Comparison of ENCODE assay signal across 7 mouse cellular contexts in the genomic region with DNA sequence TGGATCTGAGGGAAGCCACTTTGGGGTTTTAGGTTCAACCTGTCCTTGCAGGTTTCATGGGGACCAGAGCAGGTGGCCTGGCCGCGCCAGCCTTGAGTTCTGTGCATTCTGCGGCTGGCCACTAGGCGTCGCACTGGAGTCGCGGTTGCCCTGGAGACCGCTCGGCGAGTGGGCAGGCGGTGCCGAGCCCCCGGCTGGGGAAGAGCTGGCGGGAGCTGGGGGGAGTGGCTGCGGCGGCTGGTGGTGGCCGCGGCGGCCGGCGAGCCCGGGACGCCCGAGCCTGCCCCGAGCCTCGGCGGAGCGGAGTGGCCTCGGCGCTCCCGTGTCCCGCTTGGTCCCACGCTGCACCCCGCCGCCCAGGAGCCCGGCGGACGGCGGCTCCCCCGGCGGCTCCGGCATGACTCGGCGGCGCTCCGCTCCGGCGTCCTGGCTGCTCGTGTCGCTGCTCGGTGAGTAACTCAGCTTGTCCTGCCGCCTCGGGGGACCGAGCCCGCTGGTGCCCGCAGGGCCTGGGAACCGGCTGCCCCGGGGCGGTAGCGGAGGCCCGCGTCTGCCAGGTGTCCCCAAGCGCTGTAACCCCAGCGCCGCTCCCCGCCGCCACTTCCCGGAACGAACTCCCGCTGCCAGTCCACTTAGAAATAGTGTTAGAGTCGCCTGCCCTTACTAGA. TPM values are rescaled to one million over a fixed set of nuclear protein-coding genes. Genes with fewer than 3 reads are reported as not detected.
DNase-seq lines count a peak whose midpoint lies in the region; ATAC-seq and TF ChIP-seq lines count a peak whose summit lies in the region.

No protein-coding gene starts in this region.

- under 1% methylated on average over 36 of the region's 71 CpGs for WGBS in embryonic facial prominence, embryonic 14.5 days
- 0% methylated on average over 25 of the region's 71 CpGs for WGBS in limb, embryonic 14.5 days
- under 1% methylated on average over 62 of the region's 71 CpGs for WGBS in midbrain, postnatal 0 days

- no peaks in the 10 kb centered on the region for H3K36me3 ChIP-seq in embryonic facial prominence, embryonic 14.5 days (ENCODE audit: control insufficient read depth, insufficient read depth, low read length)
- no peaks in the 10 kb centered on the region for H3K36me3 ChIP-seq in limb, embryonic 14.5 days (ENCODE audit: control insufficient read depth, insufficient read depth, low read length)
- no peaks in the 10 kb centered on the region for H3K36me3 ChIP-seq in midbrain, postnatal 0 days (ENCODE audit: insufficient read depth, low read length)

- H3K4me3 ChIP-seq in bone marrow macrophage, adult 2 months (ENCODE audit: insufficient read depth, low read length) = peak overlapping the region; percentile 84
- peak overlapping the region; percentile 69 for H3K4me3 ChIP-seq in embryonic facial prominence, embryonic 14.5 days (ENCODE audit: low read depth, low read length)
- peak overlapping the region; percentile 65 for H3K4me3 ChIP-seq in limb, embryonic 14.5 days (replicated peaks; ENCODE audit: low read length)
- peak overlapping the region; percentile 68 for H3K4me3 ChIP-seq in midbrain, postnatal 0 days (ENCODE audit: low read depth, low read length)

- peak overlapping the region; percentile 48 for H3K27ac ChIP-seq in bone marrow macrophage, adult 2 months (ENCODE audit: insufficient read depth, low read depth, low read length)
- H3K27ac ChIP-seq in embryonic facial prominence, embryonic 14.5 days (replicated peaks; ENCODE audit: low read depth, low read length) = no peak overlapping the region
- H3K27ac ChIP-seq in limb, embryonic 14.5 days (replicated peaks; ENCODE audit: low read depth, low read length) = 0 out of 2 replicates have a peak overlapping the region, but pooled peaks have one; percentile 38
- H3K27ac ChIP-seq in midbrain, postnatal 0 days (ENCODE audit: low read depth, low read length) = peak overlapping the region; percentile 19; the same call in 1 of the 2 replicates

- peaks cover 40% of the 10 kb centered on the region for H3K27me3 ChIP-seq in embryonic facial prominence, embryonic 14.5 days (replicated peaks; ENCODE audit: control insufficient read depth, insufficient read depth, low read length)
- peaks cover 17% of the 10 kb centered on the region for H3K27me3 ChIP-seq in limb, embryonic 14.5 days (ENCODE audit: control insufficient read depth, insufficient read depth, low read length)
- no peaks in the 10 kb centered on the region for H3K27me3 ChIP-seq in midbrain, postnatal 0 days (ENCODE audit: insufficient read depth, low read length)

- H3K4me2 ChIP-seq in embryonic facial prominence, embryonic 14.5 days (ENCODE audit: low read depth, low read length) = peak overlapping the region; percentile 97
- peak overlapping the region; percentile 96 for H3K4me2 ChIP-seq in limb, embryonic 14.5 days (replicated peaks; ENCODE audit: low read depth, low read length, severe bottlenecking)
- peak overlapping the region; percentile 89 for H3K4me2 ChIP-seq in midbrain, postnatal 0 days (ENCODE audit: low read depth, low read length, poor library complexity, severe bottlenecking)

- no peaks in the 10 kb centered on the region for H3K9me3 ChIP-seq in embryonic facial prominence, embryonic 14.5 days (ENCODE audit: control insufficient read depth, low read length)
- no peaks in the 10 kb centered on the region for H3K9me3 ChIP-seq in limb, embryonic 14.5 days (ENCODE audit: control insufficient read depth, low read length)
- no peaks in the 10 kb centered on the region for H3K9me3 ChIP-seq in midbrain, postnatal 0 days (ENCODE audit: low read length)

- peak overlapping the region; percentile 75 for H3K9ac ChIP-seq in embryonic facial prominence, embryonic 14.5 days (ENCODE audit: low read depth, low read length)
- H3K9ac ChIP-seq in limb, embryonic 14.5 days (ENCODE audit: low read depth, low read length, severe bottlenecking) = peak overlapping the region; percentile 73
- H3K9ac ChIP-seq in midbrain, postnatal 0 days (replicated peaks; ENCODE audit: low read length, poor library complexity, severe bottlenecking) = peak overlapping the region; percentile 55

- peak; percentile 74 for TF ChIP-seq CTCF in bone marrow macrophage, adult 2 months (IDR thresholded peaks at IDR 0.05; ENCODE audit: low read depth, low read length)
- TF ChIP-seq CTCF in midbrain, postnatal 0 days (IDR thresholded peaks at IDR 0.05) = peak; percentile 94

- peaks cover 36% of the 10 kb centered on the region for H3K4me1 ChIP-seq in bone marrow macrophage, adult 2 months (ENCODE audit: control insufficient read depth, insufficient read depth, low read length)
- no peaks in the 10 kb centered on the region for H3K4me1 ChIP-seq in embryonic facial prominence, embryonic 14.5 days (ENCODE audit: control insufficient read depth, insufficient read depth, low read length)
- no peaks in the 10 kb centered on the region for H3K4me1 ChIP-seq in limb, embryonic 14.5 days (ENCODE audit: control insufficient read depth, insufficient read depth, low read length)
- H3K4me1 ChIP-seq in midbrain, postnatal 0 days (ENCODE audit: insufficient read depth, low read length) = no peaks in the 10 kb centered on the region

- ATAC-seq in embryonic facial prominence, embryonic 14.5 days (ENCODE audit: low read depth) = peak; percentile 99
- ATAC-seq in limb, embryonic 14.5 days (ENCODE audit: low FRiP score, low read depth) = peak; percentile 95
- ATAC-seq in midbrain, postnatal 0 days (ENCODE audit: low FRiP score) = peak; percentile 93

- no peak for TF ChIP-seq POLR2A in bone marrow macrophage, adult 2 months (IDR thresholded peaks at IDR 0.05; ENCODE audit: borderline replicate concordance, low read depth, low read length)
- TF ChIP-seq POLR2A in limb, embryonic 14.5 days (IDR thresholded peaks at IDR 0.05; ENCODE audit: borderline replicate concordance, extremely low read depth, insufficient read depth, insufficient read length) = no peak

- DNase-seq in embryonic facial prominence, embryonic 14.5 days (ENCODE audit: low spot score) = peak; percentile 94
- DNase-seq in heart, adult 9 months (ENCODE audit: low spot score in 2 of 2) = peak; percentile 73 to 84
- DNase-seq in kidney, adult 9 months = peak; percentile 92
- DNase-seq in limb, embryonic 14.5 days (ENCODE audit: low spot score) = peak; percentile 85
- peak; percentile 84 for DNase-seq in midbrain, postnatal 0 days (ENCODE audit: low spot score)
- peak; percentile 72 to 83 for DNase-seq in spleen, postnatal 10 days (ENCODE audit: low spot score in 2 of 2)

RNA-seq across cellular contexts. Expression of a gene that starts 9.8 kb away (rescaled TPM):
- polyA plus RNA-seq in bone marrow macrophage, adult 2 months (2012; ENCODE audit: insufficient read depth, insufficient read length, missing spikeins) = not detected in 2 replicates
- polyA plus RNA-seq in embryonic facial prominence, embryonic 14.5 days (2014; fragmentation: Nextera tagmentation; extraction: Ambion mirVana) = 0.83 and 0.89 TPM in 2 replicates
- 1.8 and 3.0 TPM in 2 replicates for polyA plus RNA-seq in limb, embryonic 14.5 days (2012; rRNA removed)
- polyA plus RNA-seq in limb, embryonic 14.5 days (2014; fragmentation: Nextera tagmentation; extraction: Ambion mirVana) = 0.47 and 0.94 TPM in 2 replicates
- 13.0 and 18.7 TPM in 2 replicates for total RNA-seq in midbrain, postnatal 0 days (2014; rRNA removed)
- polyA plus RNA-seq in midbrain, postnatal 0 days (2015; fragmentation: Nextera tagmentation; extraction: Ambion mirVana) = 3.1 TPM in 2 replicates
